Mouse (Mus musculus): ENCODE data around the gene Hmgn1. TPM values are rescaled to one million over a fixed set of nuclear protein-coding genes. Genes with fewer than 3 reads are reported as not detected.
"Not testable (repeated sequence)": the region's sequence is repeated elsewhere in the genome, so short reads cannot be mapped to it uniquely, and the experiment has no call there.

Gene Hmgn1
- total RNA-seq, 2 experiments from 2014 or later, result 49.5 to 61.2 TPM

DNA sequence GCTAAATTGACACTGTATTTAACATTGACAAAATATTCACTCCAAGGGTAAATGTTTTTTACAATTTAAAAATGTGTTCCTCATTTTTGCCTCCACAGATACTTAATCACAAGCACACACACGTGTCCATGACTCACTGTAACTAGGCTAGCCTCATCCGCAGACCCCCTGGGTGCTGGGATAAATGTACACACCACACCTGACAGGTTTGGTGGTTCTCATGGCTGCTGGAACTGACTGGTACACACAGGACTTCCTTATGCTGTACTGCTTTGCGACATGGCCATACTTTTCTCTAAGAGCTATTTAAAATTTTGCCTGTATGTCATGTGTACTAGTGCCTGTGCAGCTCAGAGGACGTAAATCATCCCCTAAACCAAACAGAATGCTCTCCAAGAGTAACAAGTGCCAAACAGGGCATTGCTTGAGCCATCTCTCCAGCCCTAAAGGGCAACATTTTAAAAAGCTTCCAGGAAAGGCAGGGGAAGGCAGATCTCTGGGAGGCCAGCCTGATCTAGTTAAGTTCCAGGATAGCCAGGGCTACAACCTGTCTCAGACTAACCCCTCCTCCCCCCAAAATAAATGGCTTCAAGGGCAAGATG is 7.4 kb downstream of the Hmgn1 start:
- intact Hi-C loops (cut with DNase I), result no loop called here
- Histone ChIP-seq H3K4me3 (no peak overlapping the region), H3K27ac (no peak overlapping the region)
- TF ChIP-seq CTCF (IDR thresholded peaks at IDR 0.05), result no peak
- DNase-seq (ENCODE audit: extremely low spot score in 1 of 2, low spot score in 2 of 2), result no peak

DNA sequence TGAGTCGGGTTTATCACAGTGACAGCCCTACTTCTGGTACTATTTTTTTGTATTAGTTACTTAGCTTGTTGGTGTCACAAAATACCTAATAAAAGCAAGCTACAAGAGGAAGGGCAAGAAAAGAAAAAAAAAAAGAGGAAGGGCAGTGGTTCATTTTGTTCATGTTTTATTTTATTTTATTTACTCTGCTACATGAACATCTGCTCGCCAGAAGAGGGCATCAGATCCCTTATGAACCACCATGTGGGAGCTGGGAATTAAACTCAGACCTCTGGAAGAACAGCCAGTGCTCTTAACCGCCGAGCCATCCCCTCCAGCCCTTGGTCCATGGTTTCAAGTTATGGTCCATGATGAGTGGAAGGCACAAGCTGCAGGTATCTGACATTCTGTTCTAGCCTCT is 12.8 kb downstream of the Hmgn1 start:
- peak; percentile 5; the same call in 1 of the 2 replicates for TF ChIP-seq CTCF (IDR thresholded peaks at IDR 0.05)
- Histone ChIP-seq H3K27ac (no peak overlapping the region), H3K4me3 (no peak overlapping the region)
- no peak for DNase-seq (ENCODE audit: extremely low spot score in 1 of 2, low spot score in 2 of 2)
- intact Hi-C loops (cut with DNase I), result no loop called here

DNA sequence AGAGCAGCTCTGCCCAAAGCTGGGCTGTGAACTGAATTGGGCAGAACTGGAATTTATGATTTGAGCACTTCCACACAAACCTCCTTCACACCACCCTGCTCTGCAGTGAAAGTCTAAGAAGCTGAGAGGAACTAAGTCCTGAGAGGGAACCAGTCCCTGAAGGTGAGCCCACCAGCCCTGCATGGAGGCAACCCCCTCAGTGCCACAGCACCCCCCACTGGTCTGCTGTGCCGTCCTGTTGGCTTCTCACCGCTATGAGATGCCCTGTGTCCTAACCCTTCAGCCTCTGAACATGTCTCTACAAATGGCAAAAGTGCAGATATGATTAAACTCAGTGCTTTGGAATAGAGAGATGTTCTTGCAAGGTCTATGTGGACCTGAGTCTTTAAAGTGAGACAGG is 14.8 kb downstream of the Hmgn1 start:
- no peak for TF ChIP-seq CTCF (IDR thresholded peaks at IDR 0.05)
- DNase-seq (ENCODE audit: extremely low spot score in 1 of 2, low spot score in 2 of 2), result no peak
- intact Hi-C loops (cut with DNase I), result no loop called here
- Histone ChIP-seq H3K4me3 (no peak overlapping the region), H3K27ac (no peak overlapping the region)

DNA sequence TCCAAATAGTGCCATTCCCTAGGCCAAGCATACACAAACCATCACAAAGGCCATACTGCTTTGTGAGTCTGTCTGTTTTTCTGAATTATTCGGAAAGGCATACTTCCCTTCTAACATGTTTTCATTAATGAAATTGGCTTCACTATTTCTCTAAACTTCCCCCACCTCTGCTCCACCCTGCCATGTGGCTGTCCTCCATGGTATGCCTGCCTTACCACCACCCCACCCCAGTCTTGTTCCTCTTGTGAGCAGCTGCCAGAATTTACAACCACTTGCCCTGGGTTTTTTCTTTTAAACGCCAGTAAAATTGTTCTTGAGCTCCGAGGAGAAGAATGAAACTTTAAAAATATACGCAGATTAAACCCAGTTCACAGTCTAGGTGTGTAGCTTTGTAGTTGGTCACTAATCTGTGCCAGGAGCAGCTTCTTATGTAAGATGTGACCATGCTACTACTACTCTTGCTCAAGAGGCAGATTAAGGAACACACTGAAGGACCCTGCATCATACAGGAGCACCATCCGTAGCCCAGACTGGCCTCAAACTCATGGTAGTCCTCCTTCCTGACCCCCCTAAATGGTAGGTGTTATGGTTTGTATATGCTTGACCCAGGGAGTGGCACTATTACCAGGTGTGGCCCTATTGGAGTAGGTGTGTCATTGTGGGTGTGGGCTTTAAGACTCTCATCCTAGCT is 16.7 kb downstream of the Hmgn1 start:
- intact Hi-C loops (cut with DNase I), result no loop called here
- DNase-seq (ENCODE audit: extremely low spot score in 1 of 2, low spot score in 2 of 2), result no peak

DNA sequence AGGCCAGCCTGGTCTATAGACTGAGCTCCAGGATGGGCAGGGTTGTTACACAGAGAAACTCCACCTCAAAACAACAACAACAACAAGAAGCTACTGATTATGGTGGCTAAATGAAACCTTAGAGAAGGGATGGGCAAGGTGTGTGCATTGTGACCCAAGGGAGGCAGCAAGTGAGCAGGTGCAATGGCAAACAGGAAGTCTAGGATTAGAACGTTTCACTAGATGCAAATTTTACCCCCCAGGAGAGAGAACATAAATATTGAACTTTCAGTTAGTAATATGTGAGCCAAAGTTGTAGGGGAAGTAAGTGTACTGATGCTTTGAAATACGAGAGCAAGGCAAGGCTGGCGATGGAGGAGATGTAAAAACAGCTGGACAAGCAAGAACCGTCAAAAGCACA is 17.9 kb downstream of the Hmgn1 start:
- no peak overlapping the region for H3K4me3 ChIP-seq
- no peak for TF ChIP-seq CTCF (IDR thresholded peaks at IDR 0.05)
- intact Hi-C loops (cut with DNase I), result no loop called here
- DNase-seq (ENCODE audit: extremely low spot score in 1 of 2, low spot score in 2 of 2), result no peak
- no peak overlapping the region for H3K27ac ChIP-seq

More for the DNA sequence above, 16.7 kb downstream of the Hmgn1 start:
- Histone ChIP-seq H3K4me3 (no peak overlapping the region), H3K27ac (no peak overlapping the region)
- TF ChIP-seq CTCF (IDR thresholded peaks at IDR 0.05), result no peak

DNA sequence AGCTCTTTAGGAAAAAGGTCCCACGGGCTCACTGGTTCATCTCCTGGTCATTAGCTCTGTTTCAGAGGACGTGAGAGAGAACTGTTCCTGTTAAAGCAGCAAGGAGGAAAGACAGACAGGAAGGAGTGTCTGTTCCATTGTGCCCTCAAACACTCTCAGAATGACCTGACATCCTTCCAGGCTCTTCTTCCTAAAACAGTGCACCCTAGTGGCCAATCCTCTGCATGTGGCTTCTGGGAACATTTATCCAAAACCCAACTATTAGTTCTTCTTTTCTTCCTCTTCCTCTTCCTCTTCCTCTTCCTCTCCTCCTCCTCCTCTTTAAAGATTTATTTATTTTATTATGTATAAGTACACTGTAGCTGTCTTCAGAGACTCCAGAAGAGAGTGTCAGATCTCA is 24.5 kb downstream of the Hmgn1 start:
- intact Hi-C loops (cut with DNase I), result no loop called here
- DNase-seq (ENCODE audit: extremely low spot score in 1 of 2, low spot score in 2 of 2), result no peak
- no peak overlapping the region for H3K27ac ChIP-seq
- peak; percentile 61 for TF ChIP-seq CTCF (IDR thresholded peaks at IDR 0.05)
- H3K4me3 ChIP-seq, result no peak overlapping the region

DNA sequence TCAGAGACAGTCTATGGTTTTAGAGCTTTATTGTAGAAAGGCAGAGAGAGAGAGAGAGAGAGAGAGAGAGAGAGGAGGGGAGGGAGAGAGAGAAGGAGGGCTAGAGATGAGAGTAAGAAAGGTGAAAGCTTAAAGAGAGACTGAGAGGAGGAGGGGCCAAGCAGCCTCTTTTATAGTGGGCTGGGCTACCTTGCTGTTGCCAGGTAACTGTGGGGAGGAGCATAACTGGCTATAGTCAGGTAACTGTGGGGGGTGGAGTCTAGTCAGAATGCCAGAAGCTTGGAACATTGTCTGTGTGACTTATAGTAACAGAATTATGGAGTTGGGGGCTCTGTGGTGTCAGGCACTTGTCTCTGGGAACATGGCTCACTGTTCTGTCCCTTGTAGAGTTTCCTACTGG is 29.7 kb downstream of the Hmgn1 start:
- intact Hi-C loops (cut with DNase I); H3K4me3 ChIP-seq; H3K27ac ChIP-seq; DNase-seq (ENCODE audit: extremely low spot score in 1 of 2, low spot score in 2 of 2): not testable (repeated sequence)

DNA sequence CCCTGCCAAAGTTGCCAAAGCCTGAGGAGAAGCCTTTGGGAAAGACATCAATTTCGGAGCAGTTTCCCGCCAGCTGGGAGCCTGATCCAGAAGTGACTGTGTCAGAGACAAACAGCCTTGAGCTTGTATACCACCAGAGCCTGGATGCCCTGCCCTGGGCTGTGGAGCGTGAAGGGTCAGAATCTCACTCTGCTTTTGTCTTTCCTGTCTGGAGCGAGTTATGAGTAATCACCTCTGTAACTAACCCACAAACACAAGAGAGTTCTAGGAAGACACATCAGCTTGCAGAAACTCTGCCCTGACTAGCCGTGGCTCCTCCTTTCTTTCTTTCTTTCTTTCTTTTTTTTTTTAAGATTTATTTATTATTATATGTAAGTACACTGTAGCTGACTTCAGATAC is 31.6 kb downstream of the Hmgn1 start:
- TF ChIP-seq CTCF (IDR thresholded peaks at IDR 0.05), result no peak
- no peak overlapping the region for H3K27ac ChIP-seq
- DNase-seq (ENCODE audit: extremely low spot score in 1 of 2, low spot score in 2 of 2), result no peak

DNA sequence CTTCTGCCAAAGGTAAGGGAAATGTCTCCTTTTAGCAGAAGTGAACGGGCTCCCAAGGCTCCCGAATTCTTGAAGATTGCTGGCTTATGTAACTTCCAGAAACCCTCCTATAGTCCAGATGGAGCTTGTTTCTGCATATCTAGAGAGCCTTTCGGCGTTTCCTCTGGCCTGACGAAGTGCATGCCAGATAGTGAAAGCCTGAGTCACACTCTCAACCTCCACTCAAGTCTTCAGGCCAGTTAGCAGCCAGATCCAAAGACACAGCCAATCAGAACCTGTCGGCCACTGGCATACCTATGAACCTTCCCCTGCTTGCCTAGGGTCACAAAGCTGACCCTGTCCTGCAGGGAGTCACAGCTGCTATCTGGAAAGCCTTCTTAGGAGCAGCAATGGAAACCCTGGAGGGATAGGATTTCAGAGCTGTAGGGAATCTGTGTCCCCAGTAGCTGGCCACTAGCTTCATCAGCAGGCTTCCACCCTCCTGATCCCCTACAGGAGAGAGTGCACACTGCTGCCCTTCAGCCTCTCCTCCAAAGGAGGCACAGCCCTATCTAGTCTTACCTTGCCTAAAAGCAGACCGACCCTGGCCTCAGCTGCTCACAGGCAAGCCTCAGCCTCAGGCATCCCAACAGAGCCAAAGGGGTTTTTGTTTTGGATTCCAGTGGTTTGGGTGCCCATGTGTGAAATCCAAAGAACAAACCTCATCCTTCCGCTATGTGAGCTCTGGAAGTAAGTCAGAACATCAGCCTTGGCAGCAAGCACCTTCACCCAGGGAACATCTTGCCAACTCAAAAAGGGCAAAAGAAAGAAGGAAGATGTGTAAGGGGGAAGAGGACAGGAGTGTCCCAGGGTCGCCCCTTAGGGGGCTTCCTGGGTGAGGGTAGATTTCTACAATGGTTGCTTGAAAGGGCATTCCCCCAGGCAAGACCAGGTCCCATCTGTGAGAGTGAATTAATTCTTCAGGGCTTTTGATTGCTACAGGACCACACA is 35.7 kb downstream of the Hmgn1 start:
- Histone ChIP-seq H3K4me3 (no peak overlapping the region), H3K27ac (no peak overlapping the region; the same call in 1 of the 2 replicates)
- intact Hi-C loops (cut with DNase I), result no loop called here
- no peak for DNase-seq (ENCODE audit: extremely low spot score in 1 of 2, low spot score in 2 of 2)
- no peak; the same call in 1 of the 2 replicates for TF ChIP-seq CTCF (IDR thresholded peaks at IDR 0.05)

More for the DNA sequence above, 31.6 kb downstream of the Hmgn1 start:
- intact Hi-C loops (cut with DNase I), result no loop called here
- H3K4me3 ChIP-seq, result no peak overlapping the region

DNA sequence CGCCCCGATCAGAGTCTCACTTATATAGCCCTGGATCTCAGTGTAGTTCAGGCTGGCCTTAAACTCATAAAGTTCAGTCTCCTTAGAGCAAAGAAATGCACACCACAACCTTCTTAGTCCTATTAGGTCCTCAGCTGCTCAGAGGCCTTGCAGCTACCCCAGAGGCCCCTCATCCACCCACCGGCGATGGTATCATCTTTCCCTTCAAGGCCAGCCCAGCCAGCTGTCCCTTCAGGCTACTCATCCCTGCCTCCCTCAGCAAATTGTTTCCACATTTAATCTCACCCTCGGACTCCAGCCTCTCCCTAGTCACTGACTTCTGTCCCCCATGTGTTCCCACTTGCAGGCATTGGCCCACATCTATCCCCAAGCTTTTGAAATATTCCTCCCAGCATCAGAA is 39.4 kb downstream of the Hmgn1 start:
- H3K4me3 ChIP-seq, result no peak overlapping the region
- intact Hi-C loops (cut with DNase I), result no loop called here
- no peak for DNase-seq (ENCODE audit: extremely low spot score in 1 of 2, low spot score in 2 of 2)
- H3K27ac ChIP-seq, result no peak overlapping the region
- TF ChIP-seq CTCF (IDR thresholded peaks at IDR 0.05), result no peak

DNA sequence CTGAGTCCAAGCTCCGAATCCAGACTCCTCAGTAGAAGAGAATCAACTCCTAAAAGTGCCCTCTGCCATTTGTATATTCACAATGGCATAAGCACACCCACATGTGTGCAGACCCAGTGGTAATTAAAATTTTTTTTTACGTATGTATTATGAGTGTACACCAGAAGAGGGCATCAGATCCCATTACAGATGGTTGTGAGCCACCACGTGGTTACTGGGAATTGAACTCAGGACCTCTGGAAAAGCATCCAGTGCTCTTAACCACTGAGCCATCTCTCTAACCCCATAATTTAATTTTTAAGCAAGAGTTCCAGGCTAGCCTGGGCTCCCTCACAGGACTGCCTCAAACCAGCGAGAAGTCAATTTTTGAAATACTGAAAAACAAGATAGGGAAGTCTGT is 40.1 kb downstream of the Hmgn1 start:
- intact Hi-C loops (cut with DNase I), result no loop called here
- H3K4me3 ChIP-seq, result no peak overlapping the region
- DNase-seq (ENCODE audit: extremely low spot score in 1 of 2, low spot score in 2 of 2), result no peak
- TF ChIP-seq CTCF (IDR thresholded peaks at IDR 0.05), result no peak; the same call in none of the 2 replicates
- H3K27ac ChIP-seq, result no peak overlapping the region

DNA sequence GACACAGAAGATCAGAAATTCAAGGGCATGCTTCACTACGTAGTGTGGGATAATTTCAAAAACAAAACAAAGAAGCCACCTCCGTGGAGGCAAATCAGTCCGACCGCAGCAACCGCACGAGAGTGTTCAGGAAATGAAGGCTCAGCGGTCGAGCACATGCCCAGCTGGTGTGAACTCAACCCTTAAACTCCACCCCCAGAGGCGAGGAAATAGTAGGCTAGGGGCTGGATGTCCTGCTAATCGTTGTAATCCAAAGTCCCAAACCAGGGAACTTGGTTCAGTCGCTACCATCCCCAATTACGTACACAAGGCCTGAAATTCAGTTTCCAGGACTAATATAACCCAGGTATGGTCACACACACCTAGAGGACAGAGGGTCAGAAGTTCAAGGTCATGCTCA is 40.5 kb downstream of the Hmgn1 start:
- Histone ChIP-seq H3K27ac (no peak overlapping the region), H3K4me3 (no peak overlapping the region)
- intact Hi-C loops (cut with DNase I), result no loop called here
- no peak for DNase-seq (ENCODE audit: extremely low spot score in 1 of 2, low spot score in 2 of 2)
- no peak for TF ChIP-seq CTCF (IDR thresholded peaks at IDR 0.05)

Data from left cerebral cortex, adult 2 months (tissue).